Mouse (Mus musculus): ENCODE results near the gene Srrt. TPM values are rescaled to one million over a fixed set of nuclear protein-coding genes. Genes with fewer than 3 reads are reported as not detected.
A peak's percentile ranks its signal among the peaks of the same experiment; 100 is the strongest.

Srrt gene
- polyA plus RNA-seq, 1 experiment: 226 TPM

DNA sequence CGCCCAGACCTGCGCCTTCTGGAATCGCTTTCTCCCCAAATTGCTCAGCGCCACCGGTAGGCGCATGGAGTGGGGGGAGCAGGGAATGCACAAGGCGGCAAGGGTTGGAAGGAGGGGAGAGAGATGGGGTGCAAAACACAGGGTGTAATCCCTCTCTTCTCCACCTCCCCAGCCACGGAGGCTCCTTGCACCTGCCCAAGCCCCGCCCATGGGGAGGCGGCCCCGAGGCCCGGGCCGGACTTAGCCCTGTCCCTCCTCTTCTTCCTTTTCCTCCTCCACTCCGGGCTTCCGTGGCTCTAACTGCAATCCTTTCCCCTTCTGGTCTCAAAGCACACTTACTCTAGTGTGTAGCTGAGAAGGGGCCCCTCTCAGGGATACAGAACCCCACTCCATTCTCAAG is 14.2 kb downstream of the Srrt start:
- Histone ChIP-seq H3K4me1 (ENCODE audit: control insufficient read depth, insufficient read depth, low read length) (no peaks in the 10 kb centered on the region), H3K4me3 (ENCODE audit: insufficient read depth, low read length) (peak overlapping the region; percentile 54), H3K27ac (ENCODE audit: insufficient read depth, low read length) (peak overlapping the region; percentile 78)
- TF ChIP-seq POLR2A (IDR thresholded peaks at IDR 0.05; ENCODE audit: extremely low read depth, insufficient read depth, low read length) (peak; percentile 64), CTCF (IDR thresholded peaks at IDR 0.05; ENCODE audit: extremely low read depth, insufficient read depth, low read length) (no peak)

DNA sequence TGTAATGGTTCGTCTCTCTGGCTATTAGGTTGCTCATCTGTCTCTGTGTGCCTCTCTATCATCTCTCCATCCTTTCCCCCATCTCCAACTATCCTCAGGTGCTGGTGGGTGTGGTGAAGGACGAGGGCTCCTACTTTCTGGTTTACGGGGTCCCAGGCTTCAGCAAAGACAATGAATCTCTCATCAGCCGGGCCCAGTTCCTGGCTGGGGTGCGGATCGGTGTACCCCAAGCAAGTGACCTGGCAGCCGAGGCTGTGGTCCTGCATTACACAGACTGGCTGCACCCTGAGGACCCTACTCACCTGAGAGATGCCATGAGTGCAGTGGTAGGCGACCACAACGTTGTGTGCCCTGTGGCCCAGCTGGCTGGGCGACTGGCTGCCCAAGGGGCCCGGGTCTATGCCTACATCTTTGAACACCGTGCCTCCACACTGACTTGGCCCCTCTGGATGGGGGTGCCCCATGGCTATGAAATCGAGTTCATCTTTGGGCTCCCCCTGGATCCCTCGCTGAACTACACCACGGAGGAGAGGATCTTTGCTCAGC is 16.0 kb downstream of the Srrt start:
- no peak overlapping the region for H3K27ac ChIP-seq (ENCODE audit: insufficient read depth, low read length)
- TF ChIP-seq POLR2A (IDR thresholded peaks at IDR 0.05; ENCODE audit: extremely low read depth, insufficient read depth, low read length): no peak
- TF ChIP-seq CTCF (IDR thresholded peaks at IDR 0.05; ENCODE audit: extremely low read depth, insufficient read depth, low read length): no peak
- H3K4me1 ChIP-seq (ENCODE audit: control insufficient read depth, insufficient read depth, low read length): no peaks in the 10 kb centered on the region
- H3K4me3 ChIP-seq (ENCODE audit: insufficient read depth, low read length): no peak overlapping the region

- TF ChIP-seq POLR2A (IDR thresholded peaks at IDR 0.05; ENCODE audit: extremely low read depth, insufficient read depth, low read length) (no peak), CTCF (IDR thresholded peaks at IDR 0.05; ENCODE audit: extremely low read depth, insufficient read depth, low read length) (0 out of 2 replicates have a peak, but pooled peaks have one; percentile 7)
- Histone ChIP-seq H3K4me3 (ENCODE audit: insufficient read depth, low read length) (no peak overlapping the region), H3K4me1 (ENCODE audit: control insufficient read depth, insufficient read depth, low read length) (no peaks in the 10 kb centered on the region), H3K27ac (ENCODE audit: insufficient read depth, low read length) (no peak overlapping the region)
Observed at GRCm38 (mm10) chr5:137290677-137291076, 16.8 kb downstream of the Srrt start.

GRCm38 (mm10) chr5:137289591-137290365 is 17.7 kb downstream of the Srrt start:
- TF ChIP-seq POLR2A (IDR thresholded peaks at IDR 0.05; ENCODE audit: extremely low read depth, insufficient read depth, low read length): no peak
- TF ChIP-seq CTCF (IDR thresholded peaks at IDR 0.05; ENCODE audit: extremely low read depth, insufficient read depth, low read length): no peak
- Histone ChIP-seq H3K4me3 (ENCODE audit: insufficient read depth, low read length) (peak overlapping the region; percentile 44), H3K27ac (ENCODE audit: insufficient read depth, low read length) (no peak overlapping the region), H3K4me1 (ENCODE audit: control insufficient read depth, insufficient read depth, low read length) (no peaks in the 10 kb centered on the region)

DNA sequence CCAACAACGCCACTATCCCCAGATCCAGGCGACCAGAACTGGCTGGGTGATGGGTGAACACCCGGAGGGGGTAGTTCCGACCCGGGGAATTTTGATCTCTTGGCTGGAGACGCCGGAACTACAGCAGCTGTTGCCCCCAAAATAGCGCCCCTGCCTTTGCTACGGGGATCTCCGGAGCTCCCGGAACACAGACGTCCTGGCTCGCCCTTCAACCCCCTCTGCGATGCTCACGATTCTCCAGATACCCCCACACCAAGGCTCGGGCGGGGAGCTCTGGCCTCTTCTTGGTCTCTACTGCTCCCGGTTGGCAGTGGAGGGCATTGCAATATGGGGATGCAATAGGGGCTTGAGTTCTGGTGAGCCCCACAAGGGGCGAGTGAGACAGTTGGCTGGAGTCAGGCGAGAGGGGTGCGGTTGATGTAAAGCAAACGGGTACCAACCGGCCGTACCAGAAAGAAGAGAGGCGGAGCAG is 18.4 kb downstream of the Srrt start:
- TF ChIP-seq CTCF (IDR thresholded peaks at IDR 0.05; ENCODE audit: extremely low read depth, insufficient read depth, low read length): peak; percentile 40; the same call in 1 of the 2 replicates
- peak; percentile 33; the same call in 1 of the 2 replicates for TF ChIP-seq POLR2A (IDR thresholded peaks at IDR 0.05; ENCODE audit: extremely low read depth, insufficient read depth, low read length)
- peak overlapping the region; percentile 44 for H3K4me3 ChIP-seq (ENCODE audit: insufficient read depth, low read length)
- H3K27ac ChIP-seq (ENCODE audit: insufficient read depth, low read length): 0 out of 2 replicates have a peak overlapping the region, but pooled peaks have one; percentile 32
- H3K4me1 ChIP-seq (ENCODE audit: control insufficient read depth, insufficient read depth, low read length): no peaks in the 10 kb centered on the region

DNA sequence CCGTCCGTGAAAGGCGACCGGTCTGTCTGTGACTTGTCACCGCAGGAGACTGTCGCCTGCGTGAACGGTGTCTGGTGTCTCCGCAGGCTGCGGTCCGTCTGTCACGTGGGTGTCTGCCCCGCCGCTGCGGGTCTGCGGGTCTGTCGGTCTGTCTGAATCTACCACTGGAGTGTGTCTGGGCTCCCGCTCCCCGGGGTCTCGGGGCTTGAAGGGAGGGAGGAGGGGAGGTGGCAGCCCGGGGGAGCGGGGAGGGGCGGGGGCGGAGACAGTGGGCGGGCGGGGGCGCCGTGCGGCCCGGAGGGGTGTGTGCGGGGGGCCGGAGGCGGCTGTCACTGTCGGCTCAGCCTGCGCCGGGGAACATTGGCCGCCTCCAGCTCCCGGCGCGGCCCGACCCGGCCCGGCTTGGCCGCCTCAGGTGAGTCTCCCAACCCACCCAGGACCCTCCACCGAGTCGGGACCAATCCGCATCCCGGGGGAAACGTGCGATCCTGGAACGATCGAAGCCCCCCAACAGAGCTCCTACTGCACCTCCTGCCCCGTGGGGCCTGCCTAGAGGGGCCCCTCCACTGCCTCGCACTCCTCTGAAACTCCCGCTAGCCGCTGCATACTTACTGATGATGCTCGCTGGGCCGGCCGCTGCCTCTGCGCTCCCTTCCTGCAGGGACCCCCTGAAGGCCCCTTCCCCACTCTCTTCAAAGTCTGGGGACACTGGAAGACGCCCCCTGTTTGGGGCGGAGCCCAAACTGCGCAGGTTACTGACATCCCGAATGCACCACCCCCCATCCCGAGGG is 19.3 kb downstream of the Srrt start:
- TF ChIP-seq CTCF (IDR thresholded peaks at IDR 0.05; ENCODE audit: extremely low read depth, insufficient read depth, low read length) (no peak), POLR2A (IDR thresholded peaks at IDR 0.05; ENCODE audit: extremely low read depth, insufficient read depth, low read length) (no peak; the same call in 1 of the 2 replicates)

GRCm38 (mm10) chr5:137287032-137287952 is 20.2 kb downstream of the Srrt start, which contains the start of gene Ache:
Gene Ache (plus strand): TSS chr5:137287519.
- Histone ChIP-seq H3K4me3 (ENCODE audit: insufficient read depth, low read length) (peak within 1 kb of the TSS; percentile 44), H3K27ac (ENCODE audit: insufficient read depth, low read length) (peak within 1 kb of the TSS; percentile 83), H3K4me1 (ENCODE audit: control insufficient read depth, insufficient read depth, low read length) (no peaks in the 10 kb centered on the region)
- peak; percentile 33; the same call in 1 of the 2 replicates for TF ChIP-seq POLR2A (IDR thresholded peaks at IDR 0.05; ENCODE audit: extremely low read depth, insufficient read depth, low read length)
- TF ChIP-seq CTCF (IDR thresholded peaks at IDR 0.05; ENCODE audit: extremely low read depth, insufficient read depth, low read length): no peak

More for the DNA sequence above, 19.3 kb downstream of the Srrt start:
- Histone ChIP-seq H3K4me3 (ENCODE audit: insufficient read depth, low read length) (peak overlapping the region; percentile 44), H3K4me1 (ENCODE audit: control insufficient read depth, insufficient read depth, low read length) (no peaks in the 10 kb centered on the region), H3K27ac (ENCODE audit: insufficient read depth, low read length) (peak overlapping the region; percentile 83)

GRCm38 (mm10) chr5:137286655-137287031 is 20.8 kb downstream of the Srrt start:
- peak; percentile 81 for TF ChIP-seq CTCF (IDR thresholded peaks at IDR 0.05; ENCODE audit: extremely low read depth, insufficient read depth, low read length)
- TF ChIP-seq POLR2A (IDR thresholded peaks at IDR 0.05; ENCODE audit: extremely low read depth, insufficient read depth, low read length): no peak
- Histone ChIP-seq H3K4me1 (ENCODE audit: control insufficient read depth, insufficient read depth, low read length) (no peaks in the 10 kb centered on the region), H3K4me3 (ENCODE audit: insufficient read depth, low read length) (peak overlapping the region; percentile 44; the same call in 1 of the 2 replicates), H3K27ac (ENCODE audit: insufficient read depth, low read length) (no peak overlapping the region)
